Mouse (Mus musculus) limb, embryonic 13.5 days (tissue): Measurements from ENCODE around the gene Rps6kl1. TPM values are rescaled to one million over a fixed set of nuclear protein-coding genes. Genes with fewer than 3 reads are reported as not detected.
"Not testable (repeated sequence)": the region's sequence is repeated elsewhere in the genome, so short reads cannot be mapped to it uniquely, and the experiment has no call there.

ENCODE experiments used
- ATAC-seq: fragments of 200-750 bp; cut with Nextera tagmentation; 2 replicates; pipeline ENCODE4 v1.8.0; 2017; ENCODE audit warnings: low read depth, moderate number of reproducible peaks, moderate TSS enrichment; ENCODE audit not compliant: low FRiP score
- H3K27ac ChIP-seq: fragments of 300-500 bp; sonication (generic); 2 replicates; pipeline ENCODE4 v1.5.1; 2015; ENCODE audit warnings: inconsistent platforms, mild to moderate bottlenecking, moderate library complexity
- H3K27me3 ChIP-seq: fragments of 300-500 bp; sonication (generic); 2 replicates; pipeline ENCODE4 v1.6.1; 2015; ENCODE audit warnings: mild to moderate bottlenecking, inconsistent platforms
- H3K36me3 ChIP-seq: fragments of 300-500 bp; sonication (generic); 2 replicates; pipeline ENCODE4 v1.6.1; 2015; ENCODE audit warnings: inconsistent platforms, mild to moderate bottlenecking, moderate library complexity
- H3K4me1 ChIP-seq: fragments of 300-500 bp; sonication (generic); 2 replicates; pipeline ENCODE4 v1.6.1; 2015; ENCODE audit warnings: inconsistent platforms
- H3K4me2 ChIP-seq: fragments of 300-500 bp; sonication (generic); replicated peaks from 2 replicates; pipeline ENCODE4 v1.6.1; 2015; ENCODE audit warnings: inconsistent platforms, mild to moderate bottlenecking, moderate library complexity
- H3K4me3 ChIP-seq: fragments of 300-500 bp; sonication (generic); 2 replicates; pipeline ENCODE4 v1.5.1; 2015; ENCODE audit warnings: moderate library complexity, mild to moderate bottlenecking, inconsistent platforms
- H3K9ac ChIP-seq: fragments of 300-500 bp; sonication (generic); 2 replicates; pipeline ENCODE4 v1.6.1; 2015; ENCODE audit warnings: mild to moderate bottlenecking, inconsistent platforms
- H3K9me3 ChIP-seq: fragments of 300-500 bp; sonication (generic); 2 replicates; pipeline ENCODE4 v1.6.1; 2016; ENCODE audit warnings: inconsistent platforms
- WGBS: fragments of 180-500 bp; shearing (Covaris S2); methylation state at CpG from one replicate; pipeline ENCODE4 v1.1.7; 2015; 5-methylcytosine and 5-hydroxymethylcytosine counted together
- polyA plus RNA-seq: library from polyadenylated mRNA; unstranded; fragments of >200 nt; fragmentation: Nextera tagmentation; extraction: Ambion mirVana; gene quantifications from 2 replicates; pipeline ENCODE4 v1.2.1, GENCODE M21; 2015

Rps6kl1 gene
- polyA plus RNA-seq, 1 experiment from 2014 or later = 0.31 TPM

DNA sequence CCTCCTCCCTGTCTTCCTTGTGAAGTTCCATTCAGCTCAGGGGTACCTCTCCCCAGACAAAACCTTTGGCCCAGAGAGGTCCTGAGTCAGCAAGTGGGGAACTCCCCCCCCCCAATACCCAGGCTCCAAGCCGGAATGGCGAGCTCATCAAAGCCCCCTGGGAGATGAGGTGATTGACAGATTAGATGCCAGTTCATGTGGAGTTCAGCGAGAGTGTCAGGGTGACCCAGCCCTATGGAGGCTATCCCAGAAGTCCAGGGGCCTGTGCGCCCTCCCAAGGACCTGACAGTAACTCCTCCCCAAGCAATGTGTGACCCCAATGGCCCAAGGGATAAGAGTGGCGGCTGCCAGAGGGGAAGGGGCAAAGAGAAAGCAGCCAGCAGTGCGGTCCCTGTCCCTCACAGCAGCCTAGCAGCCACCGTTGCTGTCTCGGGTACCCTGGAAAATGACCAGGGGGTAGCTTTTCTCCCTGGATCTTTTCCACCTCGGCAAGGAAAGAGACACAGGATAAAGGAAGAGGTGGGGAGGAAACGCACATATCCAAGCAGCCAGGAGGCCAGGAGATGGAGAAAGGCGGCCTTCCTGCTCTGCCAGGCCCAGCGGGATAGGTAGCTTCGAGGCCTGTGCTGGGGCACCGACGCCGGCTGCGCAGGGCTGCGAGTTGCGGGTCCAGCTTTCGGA, 603 bp downstream of the Rps6kl1 start:
- ATAC-seq = no peak
- no peaks in the 10 kb centered on the region for H3K9me3 ChIP-seq
- H3K4me2 ChIP-seq = peak overlapping the region; percentile 53
- no peaks in the 10 kb centered on the region for H3K36me3 ChIP-seq
- 11% methylated on average over 20 of the region's 20 CpGs for WGBS
- 0 out of 2 replicates have a peak overlapping the region, but pooled peaks have one; percentile 39 for H3K9ac ChIP-seq
- H3K27me3 ChIP-seq = peaks cover 38% of the 10 kb centered on the region
- peaks cover 20% of the 10 kb centered on the region for H3K4me1 ChIP-seq
- H3K27ac ChIP-seq = no peak overlapping the region
- peak overlapping the region; percentile 22; the same call in 1 of the 2 replicates for H3K4me3 ChIP-seq

DNA sequence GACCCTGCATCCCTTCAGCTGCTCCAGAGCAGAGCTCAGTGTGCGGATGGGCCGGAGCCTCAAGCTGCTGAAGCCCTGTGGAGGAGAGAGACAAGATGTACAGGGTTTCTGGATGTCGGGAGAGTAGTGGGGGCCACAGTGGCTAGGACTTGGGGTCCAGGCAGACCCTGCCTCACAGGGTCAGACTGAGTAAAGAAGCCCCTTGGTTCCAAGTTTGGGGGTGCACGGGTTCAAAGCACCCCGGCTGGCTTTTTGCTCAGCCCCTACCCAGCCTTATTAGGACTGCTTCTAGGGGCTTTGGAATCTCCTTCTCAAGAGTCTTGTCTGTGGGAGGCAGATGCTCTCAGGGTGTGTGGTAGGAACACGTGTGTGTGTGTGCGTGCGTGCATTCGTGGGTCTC, 4.2 kb downstream of the Rps6kl1 start:
- Histone ChIP-seq H3K4me1 (peaks cover 20% of the 10 kb centered on the region), H3K4me2 (no peak overlapping the region), H3K27me3 (peaks cover 32% of the 10 kb centered on the region), H3K9ac (no peak overlapping the region), H3K9me3 (no peaks in the 10 kb centered on the region), H3K36me3 (no peaks in the 10 kb centered on the region), H3K27ac (no peak overlapping the region), H3K4me3 (no peak overlapping the region)
- ATAC-seq = no peak
- WGBS = 81% methylated on average over 9 of the region's 9 CpGs

DNA sequence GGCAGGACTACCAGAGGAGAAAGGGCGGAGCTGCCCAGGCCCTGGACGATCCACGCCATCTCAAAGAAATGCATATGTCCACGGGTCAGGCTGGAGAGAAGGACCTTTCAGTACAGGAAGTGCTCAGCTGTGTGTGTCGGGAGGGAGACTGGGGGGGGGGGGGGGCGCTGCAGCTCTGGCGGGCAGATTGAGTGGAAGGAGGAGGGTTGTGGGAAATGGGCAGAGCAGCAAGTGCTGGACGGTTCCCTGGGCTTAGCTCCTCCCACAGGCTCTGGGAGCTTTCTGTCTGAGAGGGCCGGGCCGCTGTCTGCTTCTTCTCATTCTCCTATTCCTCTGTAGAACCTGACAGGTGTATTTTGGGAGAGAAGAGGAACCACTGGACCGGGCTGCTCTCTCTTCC, 4.7 kb downstream of the Rps6kl1 start:
- Histone ChIP-seq H3K4me3 (no peak overlapping the region), H3K27ac (no peak overlapping the region; the same call in 1 of the 2 replicates), H3K9ac (no peak overlapping the region), H3K9me3 (no peaks in the 10 kb centered on the region), H3K4me1 (peaks cover 20% of the 10 kb centered on the region), H3K27me3 (peaks cover 27% of the 10 kb centered on the region), H3K36me3 (no peaks in the 10 kb centered on the region), H3K4me2 (no peak overlapping the region)
- 28% methylated on average over 10 of the region's 11 CpGs for WGBS
- ATAC-seq = no peak

DNA sequence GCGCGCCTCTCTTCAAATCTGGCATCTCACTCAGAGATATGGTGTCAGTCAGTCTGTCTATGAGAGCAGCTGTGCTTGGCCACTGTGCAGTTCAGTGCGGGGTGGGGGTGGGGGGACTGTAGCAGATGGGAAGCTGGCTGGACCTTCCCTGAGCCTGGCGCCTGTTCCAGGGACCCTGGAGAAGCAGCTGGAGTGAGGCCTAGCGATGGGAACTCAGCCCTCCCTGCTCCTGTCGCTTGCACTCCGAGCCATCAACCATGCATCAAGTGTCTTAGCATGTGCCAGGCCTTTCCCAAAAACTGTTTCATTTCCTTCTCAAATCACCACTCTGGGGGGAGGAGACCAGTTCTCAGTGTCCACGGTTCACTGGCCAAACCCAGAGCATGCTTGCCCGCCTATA, 5.4 kb downstream of the Rps6kl1 start:
- H3K9me3 ChIP-seq = no peaks in the 10 kb centered on the region
- peaks cover 23% of the 10 kb centered on the region for H3K27me3 ChIP-seq
- no peak overlapping the region for H3K4me2 ChIP-seq
- peak; percentile 60; the same call in 1 of the 2 replicates for ATAC-seq
- H3K27ac ChIP-seq = peak overlapping the region; percentile 23; the same call in 1 of the 2 replicates
- 62% methylated on average over 9 of the region's 9 CpGs for WGBS
- H3K4me3 ChIP-seq = no peak overlapping the region
- no peaks in the 10 kb centered on the region for H3K36me3 ChIP-seq
- H3K9ac ChIP-seq = peak overlapping the region; percentile 48; the same call in 1 of the 2 replicates
- peaks cover 14% of the 10 kb centered on the region for H3K4me1 ChIP-seq

DNA sequence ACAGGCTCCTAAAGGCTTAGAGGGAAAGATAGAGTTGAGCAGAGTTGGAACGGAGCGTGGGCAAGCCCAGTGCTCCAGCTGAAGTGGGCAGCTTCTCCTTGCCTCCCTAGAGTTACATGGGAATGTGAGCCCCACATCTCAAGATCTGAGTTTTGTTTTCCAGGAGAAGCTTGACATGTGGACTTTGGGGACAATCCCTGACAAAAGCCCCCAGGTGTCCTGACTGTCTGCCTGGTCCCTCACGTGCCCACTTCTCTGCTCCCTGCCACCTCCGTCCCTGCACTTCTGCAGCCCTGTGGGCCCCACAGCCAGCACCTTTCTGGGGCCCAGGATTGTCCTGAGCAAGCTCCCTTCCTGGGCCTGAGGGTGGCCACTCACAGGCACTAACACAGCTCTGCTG, 6.2 kb downstream of the Rps6kl1 start:
- H3K4me1 ChIP-seq = peaks cover 14% of the 10 kb centered on the region
- no peak overlapping the region for H3K4me2 ChIP-seq
- ATAC-seq = no peak
- H3K36me3 ChIP-seq = no peaks in the 10 kb centered on the region
- no peak overlapping the region for H3K9ac ChIP-seq
- H3K27me3 ChIP-seq = peaks cover 22% of the 10 kb centered on the region
- H3K9me3 ChIP-seq = no peaks in the 10 kb centered on the region
- H3K4me3 ChIP-seq = no peak overlapping the region
- WGBS = 88% methylated on average over 4 of the region's 4 CpGs
- no peak overlapping the region; the same call in 1 of the 2 replicates for H3K27ac ChIP-seq

DNA sequence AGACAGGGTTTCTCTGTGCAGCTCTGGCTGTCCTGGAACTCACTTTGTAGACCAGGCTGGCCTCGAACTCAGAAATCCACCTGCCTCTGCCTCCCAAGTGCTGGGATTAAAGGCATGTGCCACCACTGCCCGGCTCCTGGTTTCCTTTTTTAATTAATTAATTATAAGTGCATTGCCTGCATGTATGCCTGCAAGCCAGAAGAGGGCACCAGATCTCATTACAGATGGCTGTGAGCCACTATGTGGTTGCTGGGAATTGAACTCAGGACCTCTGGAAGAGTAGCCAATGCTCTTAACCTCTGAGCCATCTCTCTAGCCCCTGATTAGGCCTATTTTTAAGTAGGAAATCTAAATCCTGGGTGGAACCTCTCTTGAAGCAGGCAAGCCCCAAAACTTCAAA, 6.8 kb downstream of the Rps6kl1 start:
- H3K27me3 ChIP-seq = peaks cover 19% of the 10 kb centered on the region
- H3K27ac ChIP-seq, ATAC-seq, H3K9ac ChIP-seq, H3K4me2 ChIP-seq, H3K4me3 ChIP-seq, H3K9me3 ChIP-seq, H3K36me3 ChIP-seq: not testable (repeated sequence)
- WGBS = 59% methylated on average over 2 of the region's 2 CpGs
- H3K4me1 ChIP-seq = peaks cover 14% of the 10 kb centered on the region

DNA sequence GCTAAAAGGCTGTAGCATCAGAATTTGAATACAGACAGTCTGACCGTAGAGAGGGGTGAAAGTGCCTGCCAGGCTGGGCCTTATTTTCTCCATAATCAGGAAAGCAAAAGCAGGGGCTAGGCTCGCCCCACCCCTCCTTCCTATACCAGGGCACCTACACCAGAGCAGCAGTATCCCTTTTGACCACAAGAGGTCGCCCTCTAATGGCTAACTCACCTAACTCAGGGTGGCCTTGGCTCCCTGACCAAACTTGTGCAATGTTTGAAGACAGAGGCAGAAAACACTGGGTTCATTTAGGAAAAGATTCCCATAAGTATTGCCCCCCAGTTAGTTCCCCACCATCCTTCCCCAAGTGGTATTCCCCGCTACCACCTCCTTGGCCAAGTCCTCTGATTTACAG, 8.3 kb downstream of the Rps6kl1 start:
- Histone ChIP-seq H3K4me1 (peaks cover 14% of the 10 kb centered on the region), H3K27me3 (peaks cover 17% of the 10 kb centered on the region), H3K4me3 (no peak overlapping the region), H3K9ac (no peak overlapping the region), H3K36me3 (no peaks in the 10 kb centered on the region), H3K9me3 (no peaks in the 10 kb centered on the region), H3K27ac (0 out of 2 replicates have a peak overlapping the region, but pooled peaks have one; percentile 22), H3K4me2 (no peak overlapping the region)
- WGBS = 16% methylated on average over 4 of the region's 4 CpGs
- peak; percentile 66 for ATAC-seq

DNA sequence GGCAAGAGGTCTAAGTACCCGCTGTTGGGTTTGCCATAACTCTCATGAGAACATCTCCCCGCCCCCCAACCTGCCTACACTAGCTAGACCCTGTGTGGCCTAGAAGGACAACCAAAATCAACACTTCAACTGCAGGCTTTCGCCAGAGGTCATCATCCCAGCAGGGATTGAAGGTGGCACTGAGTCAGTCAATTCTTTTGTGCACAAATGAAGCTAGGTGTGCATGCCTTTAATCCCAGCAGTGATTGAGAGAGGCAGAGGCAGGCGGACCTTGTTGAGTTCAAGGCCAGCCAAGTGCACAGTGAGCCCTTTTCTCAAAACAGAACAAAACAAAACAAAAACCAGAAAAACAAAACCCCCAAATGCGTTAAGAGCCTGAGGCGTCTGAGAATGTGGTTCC, 10.0 kb downstream of the Rps6kl1 start:
- Histone ChIP-seq H3K36me3 (no peaks in the 10 kb centered on the region), H3K4me1 (peaks cover 7% of the 10 kb centered on the region), H3K9me3 (no peaks in the 10 kb centered on the region), H3K27ac (no peak overlapping the region), H3K27me3 (peaks cover 17% of the 10 kb centered on the region), H3K9ac (no peak overlapping the region), H3K4me3 (no peak overlapping the region), H3K4me2 (no peak overlapping the region)
- no peak for ATAC-seq
- 78% methylated on average over 6 of the region's 6 CpGs for WGBS

DNA sequence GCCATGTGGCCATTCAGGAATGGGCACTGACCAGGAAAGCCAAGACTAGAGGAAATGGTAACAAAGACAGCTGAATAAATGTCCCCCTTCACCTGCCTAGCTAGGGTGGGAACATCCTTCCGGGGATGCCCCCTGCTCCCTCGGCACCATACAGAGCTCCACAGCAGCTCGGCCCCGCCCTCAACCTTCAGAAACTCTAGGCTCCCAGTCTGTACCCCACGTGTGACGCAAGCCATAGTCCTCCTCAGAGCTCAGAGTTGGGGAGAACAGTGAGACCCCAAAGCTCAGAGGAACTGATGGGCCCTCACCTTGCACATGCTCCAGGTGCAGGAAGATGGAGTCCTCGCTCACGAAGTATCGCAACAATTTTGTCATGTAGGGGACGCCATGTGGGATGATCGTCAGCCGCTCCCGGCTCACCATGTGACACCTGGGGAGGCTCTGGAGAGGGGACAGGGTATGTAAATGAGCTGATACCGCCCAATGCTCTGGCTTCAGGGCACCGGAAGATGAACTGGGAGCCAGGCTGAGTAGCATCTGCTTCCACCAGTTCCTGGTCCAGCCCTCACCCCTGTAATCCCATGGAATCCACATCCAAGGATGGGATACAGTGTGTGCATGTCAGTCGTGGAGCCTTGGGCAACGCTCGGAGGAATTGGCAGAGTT, 10.9 kb downstream of the Rps6kl1 start:
- H3K4me2 ChIP-seq = 0 out of 2 replicates have a peak overlapping the region, but pooled peaks have one; percentile 14
- no peaks in the 10 kb centered on the region for H3K4me1 ChIP-seq
- no peaks in the 10 kb centered on the region for H3K9me3 ChIP-seq
- peaks cover 6% of the 10 kb centered on the region for H3K36me3 ChIP-seq
- ATAC-seq = no peak
- H3K27me3 ChIP-seq = peaks cover 17% of the 10 kb centered on the region
- H3K9ac ChIP-seq = no peak overlapping the region
- 42% methylated on average over 18 of the region's 18 CpGs for WGBS
- no peak overlapping the region for H3K4me3 ChIP-seq
- no peak overlapping the region for H3K27ac ChIP-seq

DNA sequence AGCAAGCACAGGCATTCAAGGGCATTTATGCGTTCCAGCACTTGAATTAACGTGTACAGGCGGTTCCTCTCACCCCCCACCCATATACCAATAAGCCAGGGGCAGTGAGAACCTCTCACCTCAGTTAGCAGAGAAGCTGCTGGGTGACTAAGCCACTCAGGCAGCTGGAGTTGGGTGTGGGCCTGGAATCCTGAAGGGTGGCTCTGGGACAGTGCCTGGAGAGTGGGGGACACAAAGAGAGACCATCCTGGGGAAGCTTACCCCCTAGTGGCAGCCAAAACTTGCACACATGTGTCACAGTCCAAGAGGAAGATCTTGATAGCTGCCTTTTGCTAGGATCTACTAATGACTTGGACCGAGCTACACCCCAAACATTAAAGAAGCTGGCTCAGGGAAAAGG, 14.4 kb downstream of the Rps6kl1 start:
- WGBS = 88% methylated on average over 4 of the region's 4 CpGs

DNA sequence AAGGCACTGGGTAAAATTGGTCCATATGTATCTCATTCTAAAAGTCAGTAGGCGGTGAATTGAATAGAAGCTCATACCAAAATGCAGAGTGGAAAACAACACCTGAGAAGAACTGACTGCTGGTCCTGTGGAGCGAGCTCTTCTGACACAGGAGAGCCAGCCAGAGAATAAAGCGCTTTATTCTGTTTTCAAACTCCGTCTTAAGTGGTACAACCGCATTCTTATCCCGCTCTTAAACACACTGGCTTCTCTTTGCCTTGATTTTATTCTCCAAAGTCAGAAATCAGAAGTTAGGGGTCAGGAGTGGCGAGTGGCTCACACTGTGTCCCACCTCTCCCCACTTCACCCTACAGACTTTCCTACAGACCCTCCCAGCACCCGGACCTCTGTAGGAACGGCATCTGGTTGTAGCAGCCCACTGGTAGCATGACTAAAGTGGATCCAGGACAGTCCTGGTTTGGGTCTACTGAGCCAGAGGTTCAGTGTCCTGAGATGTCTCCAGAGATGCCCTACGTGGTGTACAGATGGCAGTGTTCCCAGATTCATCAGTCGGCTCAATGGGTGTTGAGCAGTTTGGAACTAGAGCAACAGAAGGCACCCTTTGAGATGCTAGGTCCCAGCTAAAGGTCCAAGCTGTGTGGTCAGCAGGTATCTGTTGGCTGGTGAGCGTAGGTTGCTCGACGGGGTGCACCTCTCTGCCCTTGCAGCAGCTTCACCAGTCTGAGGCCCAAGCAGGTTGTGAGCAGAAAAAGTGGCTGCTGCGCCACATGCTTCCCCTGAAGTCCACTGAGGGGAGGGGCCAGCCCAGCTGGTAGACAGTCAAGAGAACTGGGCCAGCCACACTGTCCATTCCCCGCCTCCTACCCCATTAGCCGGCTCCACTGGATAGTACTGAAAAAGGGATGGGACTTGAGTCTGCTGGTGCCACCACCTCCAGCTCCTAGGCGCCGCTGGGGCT, 15.3 kb downstream of the Rps6kl1 start:
- WGBS = 76% methylated on average over 19 of the region's 19 CpGs
- no peak overlapping the region for H3K9ac ChIP-seq
- H3K4me3 ChIP-seq = no peak overlapping the region
- peaks cover 16% of the 10 kb centered on the region for H3K27me3 ChIP-seq
- no peaks in the 10 kb centered on the region for H3K4me1 ChIP-seq
- ATAC-seq = peak; percentile 29; the same call in 1 of the 2 replicates
- H3K27ac ChIP-seq = no peak overlapping the region; the same call in 1 of the 2 replicates
- H3K4me2 ChIP-seq = no peak overlapping the region
- no peaks in the 10 kb centered on the region for H3K9me3 ChIP-seq
- peaks cover 44% of the 10 kb centered on the region for H3K36me3 ChIP-seq

More for the DNA sequence above, 14.4 kb downstream of the Rps6kl1 start:
- peaks cover 37% of the 10 kb centered on the region for H3K36me3 ChIP-seq
- no peaks in the 10 kb centered on the region for H3K9me3 ChIP-seq
- peaks cover 17% of the 10 kb centered on the region for H3K27me3 ChIP-seq
- H3K4me2 ChIP-seq = no peak overlapping the region
- no peak overlapping the region for H3K9ac ChIP-seq
- H3K4me1 ChIP-seq = no peaks in the 10 kb centered on the region
- ATAC-seq = no peak
- H3K27ac ChIP-seq = no peak overlapping the region
- H3K4me3 ChIP-seq = no peak overlapping the region
